Mouse (Mus musculus): ENCODE measurements around the gene Gm9844.

DNA sequence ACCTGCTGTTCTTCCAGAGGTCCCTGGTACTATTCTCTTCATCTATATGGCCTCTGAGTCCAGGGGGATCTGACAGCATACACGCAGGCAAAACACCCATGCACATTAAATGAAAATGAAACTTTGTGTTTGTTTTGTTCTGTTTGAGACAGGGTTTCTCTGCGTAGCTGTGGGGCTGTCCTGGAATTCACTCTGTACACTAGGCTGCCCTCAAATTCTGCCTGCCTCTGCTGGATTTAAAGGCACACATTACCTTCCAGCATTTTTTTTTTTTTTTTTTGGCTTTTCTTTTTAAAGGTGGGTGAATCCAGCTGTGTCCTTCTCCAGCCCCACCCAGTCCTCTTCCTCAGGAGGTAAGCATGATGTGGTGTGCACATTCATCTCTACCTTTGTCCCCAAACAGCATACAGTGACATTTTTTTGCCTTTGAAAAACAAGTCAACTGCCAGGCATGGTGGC is 30.1 kb downstream of the Gm9844 start:
- TF ChIP-seq POLR2A (IDR thresholded peaks at IDR 0.05; ENCODE audit: extremely low read depth, insufficient read depth, low read length) (no peak), CTCF (IDR thresholded peaks at IDR 0.05; ENCODE audit: extremely low read depth, insufficient read depth, low read length) (no peak)
